Mouse (Mus musculus) left cerebral cortex, postnatal 36 days (tissue): ENCODE measurements around the gene Apol6. TPM values are rescaled to one million over a fixed set of nuclear protein-coding genes. Genes with fewer than 3 reads are reported as not detected.

Source experiments
- DNase-seq, 2 experiments: peaks; one replicate each; pipeline ENCODE4 v3.0.0; 2021 to 2022; ENCODE audit warnings: low spot score in 2 of 2, mixed read lengths in 1 of 2
- intact Hi-C: fragments of 180-260 bp; cut with DNase I; formaldehyde crosslinking; loops from one replicate; pipeline ENCODE4 v1.15.1; 2025
- total RNA-seq, 2 experiments: library from RNA; stranded (reverse); gene quantifications; 2 replicates each; pipeline ENCODE4 v1.2.3; 2021

The Apol6 gene
- total RNA-seq, 2 experiments from 2014 or later = 0.27 to 0.49 TPM

DNA sequence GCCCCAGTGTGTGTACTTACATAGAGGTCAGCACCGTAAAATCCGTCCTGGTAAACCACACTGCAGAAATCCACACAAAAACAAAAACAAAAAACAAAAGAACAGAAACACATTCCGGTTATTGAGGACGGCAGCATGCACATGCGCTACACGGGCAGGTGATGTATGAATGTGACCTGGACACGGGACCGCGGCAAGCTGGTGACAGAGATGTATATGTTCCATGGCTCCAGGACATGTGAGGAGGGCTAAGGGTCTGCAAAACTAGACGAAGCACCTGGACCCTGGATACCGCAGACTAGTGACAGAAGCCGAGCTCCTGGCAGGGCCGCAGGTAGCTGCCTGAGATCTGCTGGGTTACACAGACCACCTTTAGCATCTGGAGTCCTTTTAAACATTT is 49.9 kb downstream of the Apol6 start:
- intact Hi-C loops = loop anchor here (5.0 kb wide), 1 partner anchor 58 kb away; no protein-coding TSS in a partner anchor

DNA sequence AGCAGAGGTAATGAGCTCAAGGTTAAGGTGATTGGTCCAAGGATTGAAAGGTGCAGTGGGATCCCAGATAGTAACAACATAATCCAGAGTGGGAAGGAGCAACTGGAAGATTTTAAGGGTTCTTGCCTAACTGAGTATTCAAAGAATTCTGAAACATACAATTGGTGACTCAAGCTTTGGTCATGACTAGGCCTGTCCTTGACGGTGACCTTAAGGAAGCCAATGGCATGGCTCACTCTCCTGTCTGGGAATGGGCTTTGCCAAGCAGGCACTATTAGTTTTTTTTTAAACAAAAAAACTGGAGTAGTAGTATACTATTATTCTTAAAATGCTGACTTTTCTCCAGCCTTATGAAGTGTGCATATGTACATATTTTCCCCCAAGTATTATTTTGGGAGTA is 50.7 kb downstream of the Apol6 start:
- intact Hi-C loops = no loop called here
- DNase-seq = no peak

More for the DNA sequence above, 49.9 kb downstream of the Apol6 start:
- DNase-seq = no peak

DNA sequence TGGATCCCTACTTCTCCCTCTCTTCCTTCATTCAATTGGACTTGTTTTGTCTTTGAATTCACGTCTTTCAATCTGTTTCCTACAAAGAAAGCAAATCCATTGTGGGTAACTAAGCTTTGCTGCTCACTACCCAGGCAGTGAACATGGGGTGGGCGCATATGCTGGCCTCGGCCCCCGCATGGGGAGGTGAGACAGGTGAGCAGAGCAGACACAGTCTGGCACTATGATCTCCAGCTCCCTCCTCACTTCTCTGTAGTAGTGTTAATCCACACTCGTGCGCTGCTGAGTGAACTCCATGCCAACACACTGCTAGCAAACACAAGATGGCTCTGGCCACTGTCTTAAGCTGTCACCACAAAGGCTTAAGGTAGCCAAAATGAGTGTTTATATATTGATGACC is 52.8 kb downstream of the Apol6 start:
- intact Hi-C loops = no loop called here
- DNase-seq = no peak

- no peak for DNase-seq
- intact Hi-C loops = no loop called here
Measured at GRCm38 (mm10) chr15:77099756-77100155, 55.2 kb downstream of the Apol6 start.

DNA sequence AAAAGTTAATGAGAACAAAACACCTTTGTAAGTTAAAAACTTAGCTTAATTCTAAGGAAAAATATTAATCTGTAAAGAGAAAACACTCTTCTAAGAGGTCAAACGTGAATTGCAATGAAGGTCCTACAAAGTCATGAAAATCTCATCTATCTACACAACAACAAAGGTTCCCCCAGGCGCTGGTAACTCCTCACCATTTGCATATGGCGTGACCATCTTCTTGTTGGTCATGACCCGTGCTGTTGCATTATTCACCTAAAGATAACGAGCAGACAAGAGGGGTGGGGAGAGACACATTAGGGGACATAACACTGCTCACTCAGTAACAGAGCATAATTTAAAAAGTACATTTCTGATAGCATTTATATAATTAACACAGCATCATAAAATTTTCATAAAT is 58.2 kb downstream of the Apol6 start:
- no peak for DNase-seq
- intact Hi-C loops = no loop called here

GRCm38 (mm10) chr15:77104349-77105158 is 60.0 kb downstream of the Apol6 start:
- intact Hi-C loops = no loop called here
- DNase-seq = no peak

GRCm38 (mm10) chr15:77105273-77105672 is 60.7 kb downstream of the Apol6 start:
- intact Hi-C loops = no loop called here
- no peak for DNase-seq

Other genes with a start within 250 kb of the Apol6 start
- 10 to 100 TPM; 46.3 to 48.0 TPM for gene Zfp251, start 173.3 kb upstream of the Apol6 start, total RNA-seq
- gene Zfp7, start 165.5 kb upstream of the Apol6 start, total RNA-seq = 1 to 10 TPM; 8.0 to 8.6 TPM
- under 1 TPM in 1 of 2 experiments, not detected in 1; 0.86 TPM for gene Gm49527, start 165.4 kb upstream of the Apol6 start, total RNA-seq
- gene Zfp647, start 119.3 kb upstream of the Apol6 start, total RNA-seq = 1 to 10 TPM; 4.7 to 4.9 TPM
- 10 to 100 TPM; 25.5 to 26.8 TPM for gene 1110038F14Rik, start 96.2 kb upstream of the Apol6 start, total RNA-seq
- not detected for gene Mb, start 5.9 kb downstream of the Apol6 start, total RNA-seq